Mouse (Mus musculus): ENCODE data around the gene Pdlim5. TPM values are rescaled to one million over a fixed set of nuclear protein-coding genes. Genes with fewer than 3 reads are reported as not detected.

The Pdlim5 gene
- 5.3 and 5.5 TPM in 2 replicates for polyA plus RNA-seq (2021; fragmentation: Nextera tagmentation)
- long read RNA-seq, experiment 1, full-length matches to known transcripts: 5 of 31 reads
- long read RNA-seq, experiment 1, partial matches to known transcripts: 3 of 31 reads
- long read RNA-seq, experiment 1, other reads (novel, unspliced or antisense): 23 of 31 reads
- long read RNA-seq, experiment 2, full-length matches to known transcripts: 3 of 14 reads
- long read RNA-seq, experiment 2, partial matches to known transcripts: 1 of 14 reads
- long read RNA-seq, experiment 2, other reads (novel, unspliced or antisense): 10 of 14 reads

GRCm38 (mm10) chr3:142395520-142396193 is at the start of gene Pdlim5:
Gene Pdlim5 (minus strand): TSS chr3:142395696.

Other genes with a start within 250 kb of the Pdlim5 start
- 4.5 and 6.7 TPM in 2 replicates for gene Bmpr1b, start 226.3 kb downstream of the Pdlim5 start, polyA plus RNA-seq (2021; fragmentation: Nextera tagmentation)
- gene Gbp5, start 98.3 kb upstream of the Pdlim5 start, polyA plus RNA-seq (2021; fragmentation: Nextera tagmentation): 0.71 and 0.92 TPM in 2 replicates
- gene Gbp7, start 134.6 kb upstream of the Pdlim5 start, polyA plus RNA-seq (2021; fragmentation: Nextera tagmentation): 3.3 and 3.5 TPM in 2 replicates
- gene Gbp3, start 164.3 kb upstream of the Pdlim5 start, polyA plus RNA-seq (2021; fragmentation: Nextera tagmentation): 3.1 and 4.3 TPM in 2 replicates
- not detected in 2 replicates for gene Gbp2b, start 199.2 kb upstream of the Pdlim5 start, polyA plus RNA-seq (2021; fragmentation: Nextera tagmentation)
- gene Gbp2, start 224.9 kb upstream of the Pdlim5 start, polyA plus RNA-seq (2021; fragmentation: Nextera tagmentation): 2.5 and 3.8 TPM in 2 replicates